Mouse (Mus musculus): ENCODE measurements around the gene Pkp1. TPM values are rescaled to one million over a fixed set of nuclear protein-coding genes. Genes with fewer than 3 reads are reported as not detected.

Pkp1 gene
- total and polyA plus RNA-seq, 2 experiments = 0.09 to 0.13 TPM

GRCm38 (mm10) chr1:135892233-135892632, 26.8 kb downstream of the Pkp1 start:
- Histone ChIP-seq H3K4me1 (ENCODE audit: control insufficient read depth, insufficient read depth, low read length) (no peaks in the 10 kb centered on the region), H3K27me3 (ENCODE audit: control insufficient read depth, insufficient read depth, low read length) (peaks cover 2% of the 10 kb centered on the region; the same call in 1 of the 2 replicates), H3K4me3 (ENCODE audit: insufficient read depth, low read depth, low read length) (no peak overlapping the region), H3K27ac (replicated peaks; ENCODE audit: insufficient read depth, low read depth, low read length) (no peak overlapping the region), H3K79me2 (ENCODE audit: control insufficient read depth, insufficient read depth, low read length) (no peaks in the 10 kb centered on the region), H3K36me3 (ENCODE audit: control insufficient read depth, insufficient read depth, low read length) (no peaks in the 10 kb centered on the region), H3K9ac (ENCODE audit: low read depth, low read length) (no peak overlapping the region)
- TF ChIP-seq CTCF (IDR thresholded peaks at IDR 0.05; ENCODE audit: low read depth, low read length) (no peak), POLR2A (IDR thresholded peaks at IDR 0.05; ENCODE audit: extremely low read depth, insufficient read depth, low read length) (no peak)
- WGBS = 75% methylated on average over 6 of the region's 6 CpGs
- no peak for DNase-seq (ENCODE audit: extremely low read depth, low read depth, low spot score)

GRCm38 (mm10) chr1:135891424-135892216, 27.4 kb downstream of the Pkp1 start:
- H3K4me1 ChIP-seq (ENCODE audit: control insufficient read depth, insufficient read depth, low read length) = no peaks in the 10 kb centered on the region
- peaks cover 2% of the 10 kb centered on the region; the same call in 1 of the 2 replicates for H3K27me3 ChIP-seq (ENCODE audit: control insufficient read depth, insufficient read depth, low read length)
- H3K9ac ChIP-seq (ENCODE audit: low read depth, low read length) = no peak overlapping the region
- no peak overlapping the region for H3K4me3 ChIP-seq (ENCODE audit: insufficient read depth, low read depth, low read length)
- DNase-seq (ENCODE audit: extremely low read depth, low read depth, low spot score) = no peak
- no peak for TF ChIP-seq POLR2A (IDR thresholded peaks at IDR 0.05; ENCODE audit: extremely low read depth, insufficient read depth, low read length)
- TF ChIP-seq CTCF (IDR thresholded peaks at IDR 0.05; ENCODE audit: low read depth, low read length) = no peak
- WGBS = 67% methylated on average over 11 of the region's 11 CpGs
- no peaks in the 10 kb centered on the region for H3K36me3 ChIP-seq (ENCODE audit: control insufficient read depth, insufficient read depth, low read length)
- H3K27ac ChIP-seq (replicated peaks; ENCODE audit: insufficient read depth, low read depth, low read length) = no peak overlapping the region
- no peaks in the 10 kb centered on the region for H3K79me2 ChIP-seq (ENCODE audit: control insufficient read depth, insufficient read depth, low read length)

GRCm38 (mm10) chr1:135889461-135890185, 29.4 kb downstream of the Pkp1 start:
- H3K9ac ChIP-seq (ENCODE audit: low read depth, low read length) = no peak overlapping the region
- no peak overlapping the region for H3K27ac ChIP-seq (replicated peaks; ENCODE audit: insufficient read depth, low read depth, low read length)
- H3K36me3 ChIP-seq (ENCODE audit: control insufficient read depth, insufficient read depth, low read length) = no peaks in the 10 kb centered on the region
- TF ChIP-seq POLR2A (IDR thresholded peaks at IDR 0.05; ENCODE audit: extremely low read depth, insufficient read depth, low read length) (no peak), CTCF (IDR thresholded peaks at IDR 0.05; ENCODE audit: low read depth, low read length) (no peak)
- 74% methylated on average over 20 of the region's 20 CpGs for WGBS
- no peak for DNase-seq (ENCODE audit: extremely low read depth, low read depth, low spot score)
- H3K4me3 ChIP-seq (ENCODE audit: insufficient read depth, low read depth, low read length) = no peak overlapping the region
- H3K4me1 ChIP-seq (ENCODE audit: control insufficient read depth, insufficient read depth, low read length) = no peaks in the 10 kb centered on the region
- H3K27me3 ChIP-seq (ENCODE audit: control insufficient read depth, insufficient read depth, low read length) = peaks cover 2% of the 10 kb centered on the region; the same call in 1 of the 2 replicates
- H3K79me2 ChIP-seq (ENCODE audit: control insufficient read depth, insufficient read depth, low read length) = no peaks in the 10 kb centered on the region

- no peaks in the 10 kb centered on the region for H3K4me1 ChIP-seq (ENCODE audit: control insufficient read depth, insufficient read depth, low read length)
- DNase-seq (ENCODE audit: extremely low read depth, low read depth, low spot score) = peak; percentile 31
- no peaks in the 10 kb centered on the region for H3K36me3 ChIP-seq (ENCODE audit: control insufficient read depth, insufficient read depth, low read length)
- H3K4me3 ChIP-seq (ENCODE audit: insufficient read depth, low read depth, low read length) = no peak overlapping the region
- H3K27me3 ChIP-seq (ENCODE audit: control insufficient read depth, insufficient read depth, low read length) = no peaks in the 10 kb centered on the region
- H3K79me2 ChIP-seq (ENCODE audit: control insufficient read depth, insufficient read depth, low read length) = no peaks in the 10 kb centered on the region
- H3K27ac ChIP-seq (replicated peaks; ENCODE audit: insufficient read depth, low read depth, low read length) = no peak overlapping the region
- TF ChIP-seq POLR2A (IDR thresholded peaks at IDR 0.05; ENCODE audit: extremely low read depth, insufficient read depth, low read length) (no peak), CTCF (IDR thresholded peaks at IDR 0.05; ENCODE audit: low read depth, low read length) (peak; percentile 89)
- 60% methylated on average over 10 of the region's 10 CpGs for WGBS
- no peak overlapping the region for H3K9ac ChIP-seq (ENCODE audit: low read depth, low read length)
Measured at GRCm38 (mm10) chr1:135882385-135883109, 36.5 kb downstream of the Pkp1 start.

- no peaks in the 10 kb centered on the region for H3K36me3 ChIP-seq (ENCODE audit: control insufficient read depth, insufficient read depth, low read length)
- no peak overlapping the region for H3K9ac ChIP-seq (ENCODE audit: low read depth, low read length)
- H3K4me1 ChIP-seq (ENCODE audit: control insufficient read depth, insufficient read depth, low read length) = no peaks in the 10 kb centered on the region
- H3K27ac ChIP-seq (replicated peaks; ENCODE audit: insufficient read depth, low read depth, low read length) = no peak overlapping the region
- 63% methylated on average over 2 of the region's 2 CpGs for WGBS
- no peak overlapping the region for H3K4me3 ChIP-seq (ENCODE audit: insufficient read depth, low read depth, low read length)
- no peak for DNase-seq (ENCODE audit: extremely low read depth, low read depth, low spot score)
- H3K79me2 ChIP-seq (ENCODE audit: control insufficient read depth, insufficient read depth, low read length) = no peaks in the 10 kb centered on the region
- no peaks in the 10 kb centered on the region for H3K27me3 ChIP-seq (ENCODE audit: control insufficient read depth, insufficient read depth, low read length)
- TF ChIP-seq POLR2A (IDR thresholded peaks at IDR 0.05; ENCODE audit: extremely low read depth, insufficient read depth, low read length) (no peak), CTCF (IDR thresholded peaks at IDR 0.05; ENCODE audit: low read depth, low read length) (no peak)
Measured at GRCm38 (mm10) chr1:135877248-135877647, 41.8 kb downstream of the Pkp1 start.

All from liver, adult 2 months (tissue).